ENCODE assay signal across 26 mouse cellular contexts in genomic region chr6:93417625-93418024, GRCm38 (mm10).
A peak's percentile ranks its signal among the peaks of the same experiment; 100 is the strongest.
DNase-seq lines count a peak whose midpoint lies in the region; ATAC-seq lines count a peak whose summit lies in the region.
"Had no signal": no experiment of that assay in that cellular context is flagged by ENCODE, and none has a peak within 500 bp of the region (broad histone marks: within the 10 kb centered on the region; RNA-seq: fewer than 3 reads in every experiment).

No protein-coding gene starts in this region.

- WGBS in limb, embryonic 10.5 days, result 46% methylated on average over 6 of the region's 6 CpGs
- WGBS in limb, embryonic 13.5 days, result 17% methylated on average over 6 of the region's 6 CpGs

- no peaks in the 10 kb centered on the region for H3K9me3 ChIP-seq in limb, embryonic 10.5 days (replicated peaks)
- H3K9me3 ChIP-seq in limb, embryonic 13.5 days, result no peaks in the 10 kb centered on the region
- H3K9me3 ChIP-seq: embryonic facial prominence, embryonic 13.5 days; forebrain, embryonic 10.5 days; forebrain, embryonic 13.5 days; hindbrain, embryonic 10.5 days; hindbrain, embryonic 13.5 days had no signal

- peak; percentile 29 for DNase-seq in embryo, embryonic 11 days
- DNase-seq in embryo, embryonic 10 days (ENCODE audit: low spot score), result no peak
- peak; percentile 57 for DNase-seq in limb, embryonic 10.5 days (ENCODE audit: low spot score)
- no peak for DNase-seq in cerebellum, adult 9-10 months
- DNase-seq in lung, adult 18-20 months, result no peak
- DNase-seq: adrenal gland, adult 8-10 months; adrenal gland, postnatal 25 days; cerebellum, adult 11-12 months; cerebellum, adult 8-10 months; cerebellum, postnatal 36 days; gastrocnemius, adult 2 months; gastrocnemius, postnatal 14 days; heart, adult 11 months; heart, postnatal 36 days had no signal

- H3K4me1 ChIP-seq in limb, embryonic 10.5 days, result peaks cover 38% of the 10 kb centered on the region
- peaks cover 9% of the 10 kb centered on the region for H3K4me1 ChIP-seq in limb, embryonic 13.5 days
- H3K4me1 ChIP-seq: forebrain, embryonic 13.5 days; hindbrain, embryonic 10.5 days; hindbrain, embryonic 13.5 days had no signal

- no peak overlapping the region for H3K4me2 ChIP-seq in limb, embryonic 13.5 days (replicated peaks)
- H3K4me2 ChIP-seq: embryonic facial prominence, embryonic 13.5 days; forebrain, embryonic 13.5 days; heart, embryonic 11.5 days; hindbrain, embryonic 13.5 days had no signal

- H3K9ac ChIP-seq in limb, embryonic 13.5 days, result no peak overlapping the region
- H3K9ac ChIP-seq: embryonic facial prominence, embryonic 13.5 days; forebrain, embryonic 13.5 days; hindbrain, embryonic 13.5 days had no signal

- peak; percentile 44; the same call in 1 of the 2 replicates for ATAC-seq in limb, embryonic 13.5 days (ENCODE audit: low FRiP score, low read depth)
- ATAC-seq: activated CD4-positive, CD25-positive, alpha-beta regulatory T cell, adult 4 months; forebrain, embryonic 13.5 days; forebrain, embryonic 16.5 days; hindbrain, embryonic 16.5 days; inflammation-experienced regulatory T-cells, adult 6 months; intestine, embryonic 16.5 days had no signal

- 0 out of 2 replicates have a peak overlapping the region, but pooled peaks have one; percentile 1 for H3K27ac ChIP-seq in limb, embryonic 10.5 days
- H3K27ac ChIP-seq in limb, embryonic 13.5 days, result no peak overlapping the region
- H3K27ac ChIP-seq: embryonic facial prominence, embryonic 13.5 days; forebrain, embryonic 10.5 days; forebrain, embryonic 13.5 days; gastrocnemius, adult 2 months; hindbrain, embryonic 10.5 days; hindbrain, embryonic 13.5 days had no signal

- H3K27me3 ChIP-seq in limb, embryonic 10.5 days (ENCODE audit: low read depth, poor library complexity, severe bottlenecking), result no peaks in the 10 kb centered on the region
- H3K27me3 ChIP-seq in limb, embryonic 13.5 days, result no peaks in the 10 kb centered on the region
- H3K27me3 ChIP-seq: embryonic facial prominence, embryonic 13.5 days; forebrain, embryonic 13.5 days; hindbrain, embryonic 13.5 days had no signal

- no peak overlapping the region for H3K4me3 ChIP-seq in limb, embryonic 10.5 days
- no peak overlapping the region for H3K4me3 ChIP-seq in limb, embryonic 13.5 days
- H3K4me3 ChIP-seq: embryonic facial prominence, embryonic 13.5 days; forebrain, embryonic 10.5 days; forebrain, embryonic 13.5 days; gastrocnemius, adult 2 months; hindbrain, embryonic 10.5 days; hindbrain, embryonic 13.5 days had no signal

- no peaks in the 10 kb centered on the region for H3K36me3 ChIP-seq in limb, embryonic 10.5 days
- H3K36me3 ChIP-seq in limb, embryonic 13.5 days, result no peaks in the 10 kb centered on the region
- H3K36me3 ChIP-seq: embryonic facial prominence, embryonic 13.5 days; forebrain, embryonic 10.5 days; hindbrain, embryonic 10.5 days; hindbrain, embryonic 13.5 days had no signal

Comparison
In these comparisons a context has a peak if more than half of its experiments do, and no peak if none do; other contexts are left out.
1. DNase-seq: peak in embryo, embryonic 11 days (single experiment) and limb, embryonic 10.5 days (single experiment); none in embryo, embryonic 10 days (single experiment), cerebellum, adult 9-10 months (single experiment) and lung, adult 18-20 months (0 of 2).